11 mouse cellular contexts compared by ENCODE assay signal in the genomic region with DNA sequence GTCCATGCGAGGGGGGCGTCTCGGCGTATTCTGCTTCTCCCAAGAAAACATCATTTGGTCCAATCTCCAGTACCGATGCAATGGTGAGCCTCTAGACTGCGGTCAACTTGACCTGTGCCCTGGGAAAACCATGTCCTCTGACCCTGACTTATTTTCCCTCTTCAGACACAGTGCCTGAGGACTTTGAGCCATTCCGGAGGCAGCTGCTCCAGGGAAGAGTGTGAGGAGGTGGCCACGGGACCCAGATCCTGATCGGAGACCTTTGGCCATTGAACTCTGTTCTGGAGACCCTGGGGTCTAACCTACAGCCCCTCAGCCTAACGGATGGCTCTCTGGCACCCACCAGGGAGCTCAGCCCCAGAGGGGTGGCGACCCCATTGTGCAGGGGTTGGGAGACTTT. TPM values are rescaled to one million over a fixed set of nuclear protein-coding genes. Genes with fewer than 3 reads are reported as not detected.
A peak's percentile ranks its signal among the peaks of the same experiment; 100 is the strongest.
DNase-seq lines count a peak whose midpoint lies in the region; ATAC-seq and TF ChIP-seq lines count a peak whose summit lies in the region.
"Had no signal": no experiment of that assay in that cellular context is flagged by ENCODE, and none has a peak within 500 bp of the region (broad histone marks: within the 10 kb centered on the region; RNA-seq: fewer than 3 reads in every experiment).

No protein-coding gene starts in this region.

- H3K4me1 ChIP-seq in lung, embryonic 16.5 days (replicated peaks; ENCODE audit: control insufficient read depth, insufficient read depth, low read length): peaks cover 17% of the 10 kb centered on the region
- H3K4me1 ChIP-seq in lung, adult 2 months (ENCODE audit: control insufficient read depth, insufficient read depth, low read length): peaks cover 4% of the 10 kb centered on the region; the same call in 1 of the 2 replicates
- peaks cover 33% of the 10 kb centered on the region for H3K4me1 ChIP-seq in limb, embryonic 15.5 days

- peak overlapping the region; percentile 53 for H3K4me3 ChIP-seq in lung, embryonic 16.5 days (ENCODE audit: low read length)
- H3K4me3 ChIP-seq in lung, adult 2 months (replicated peaks; ENCODE audit: extremely low read depth, low read depth, low read length): no peak overlapping the region
- H3K4me3 ChIP-seq in limb, embryonic 15.5 days: peak overlapping the region; percentile 43; the same call in 1 of the 2 replicates

- DNase-seq in embryo, embryonic 10 days (ENCODE audit: low spot score): peak; percentile 54
- DNase-seq in embryo, embryonic 11 days: no peak
- no peak for DNase-seq in lung, adult 2 months
- no peak for DNase-seq in right cerebral cortex, postnatal 36 days (ENCODE audit: low spot score in 2 of 2)
- DNase-seq in Muller cell, postnatal 12 days (ENCODE audit: inconsistent ontology term): no peak
- DNase-seq: cerebellum, postnatal 14 days had no signal

- peak overlapping the region; percentile 65 for H3K27ac ChIP-seq in lung, embryonic 16.5 days (ENCODE audit: low read length)
- peak overlapping the region; percentile 78 for H3K27ac ChIP-seq in limb, embryonic 15.5 days
- H3K27ac ChIP-seq: macrophage had no signal

- no peaks in the 10 kb centered on the region for H3K27me3 ChIP-seq in lung, embryonic 16.5 days (ENCODE audit: control insufficient read depth, insufficient read depth, low read depth, low read length)
- H3K27me3 ChIP-seq in limb, embryonic 15.5 days: no peaks in the 10 kb centered on the region

- H3K9me3 ChIP-seq in lung, embryonic 16.5 days (ENCODE audit: control insufficient read depth, low read length): no peaks in the 10 kb centered on the region
- no peaks in the 10 kb centered on the region for H3K9me3 ChIP-seq in limb, embryonic 15.5 days

- peaks cover 4% of the 10 kb centered on the region; the same call in 1 of the 2 replicates for H3K36me3 ChIP-seq in lung, embryonic 16.5 days (ENCODE audit: control insufficient read depth, insufficient read depth, low read length)
- peaks cover 34% of the 10 kb centered on the region for H3K36me3 ChIP-seq in limb, embryonic 15.5 days

- no peak for TF ChIP-seq POLR2A in lung, adult 2 months (IDR thresholded peaks at IDR 0.05; ENCODE audit: borderline replicate concordance, extremely low read depth, low read depth, low read length)

- TF ChIP-seq CTCF in lung, adult 2 months (IDR thresholded peaks at IDR 0.05; ENCODE audit: insufficient read depth, low read length): no peak

- H3K4me2 ChIP-seq in lung, embryonic 16.5 days (ENCODE audit: low read depth, low read length): peak overlapping the region; percentile 83
- H3K4me2 ChIP-seq in limb, embryonic 15.5 days: peak overlapping the region; percentile 64

- ATAC-seq in lung, embryonic 16.5 days (ENCODE audit: low read depth): no peak
- no peak for ATAC-seq in limb, embryonic 15.5 days (ENCODE audit: insufficient number of reproducible peaks, low FRiP score, low TSS enrichment, low read depth)
- no peak for ATAC-seq in granulocyte monocyte progenitor cell, adult 5-6 weeks (replicated peaks; ENCODE audit: poor library complexity, severe bottlenecking)

- peak overlapping the region; percentile 68 for H3K9ac ChIP-seq in lung, embryonic 16.5 days (ENCODE audit: low read length)
- peak overlapping the region; percentile 14; the same call in 1 of the 2 replicates for H3K9ac ChIP-seq in limb, embryonic 15.5 days

- WGBS in lung, embryonic 16.5 days: 27% methylated on average over 11 of the region's 11 CpGs
- 59% methylated on average over 11 of the region's 11 CpGs for WGBS in lung, adult 2 months
- WGBS in limb, embryonic 15.5 days: 33% methylated on average over 11 of the region's 11 CpGs

RNA-seq across cellular contexts. Expression of gene Mtx1, which starts 0.5 kb away (rescaled TPM):
- 174 and 188 TPM in 2 replicates for polyA plus RNA-seq in lung, embryonic 16.5 days (2015; fragmentation: Nextera tagmentation; extraction: Ambion mirVana)
- polyA plus RNA-seq in lung, adult 2 months (2012; rRNA removed): 107 and 110 TPM in 2 replicates
- 156 and 180 TPM in 2 replicates for polyA plus RNA-seq in limb, embryonic 15.5 days (2015; fragmentation: Nextera tagmentation; extraction: Ambion mirVana)
- total RNA-seq in granulocyte monocyte progenitor cell, adult 5-6 weeks (2014; fragmentation: Nextera tagmentation): 78.6 and 102 TPM in 2 replicates
- 76.4 and 114 TPM in 2 replicates for total RNA-seq in granulocyte monocyte progenitor cell, adult 5-6 weeks (2017)

RNA-seq across cellular contexts. Expression of gene Muc1, which starts 2.5 kb away (rescaled TPM):
- polyA plus RNA-seq in lung, embryonic 16.5 days (2015; fragmentation: Nextera tagmentation; extraction: Ambion mirVana): 151 and 162 TPM in 2 replicates
- 294 and 354 TPM in 2 replicates for polyA plus RNA-seq in lung, adult 2 months (2012; rRNA removed)
- 0.64 and 0.68 TPM in 2 replicates for polyA plus RNA-seq in limb, embryonic 15.5 days (2015; fragmentation: Nextera tagmentation; extraction: Ambion mirVana)
- not detected in 2 replicates for total RNA-seq in granulocyte monocyte progenitor cell, adult 5-6 weeks (2014; fragmentation: Nextera tagmentation)
- 0.04 TPM in 1 of 2 replicates, not detected in the other for total RNA-seq in granulocyte monocyte progenitor cell, adult 5-6 weeks (2017)
- polyA plus RNA-seq: macrophage had no signal

RNA-seq across cellular contexts. Expression of gene Thbs3, which starts 11.4 kb away (rescaled TPM):
- 57.7 and 65.4 TPM in 2 replicates for polyA plus RNA-seq in lung, embryonic 16.5 days (2015; fragmentation: Nextera tagmentation; extraction: Ambion mirVana)
- polyA plus RNA-seq in lung, adult 2 months (2012; rRNA removed): 134 and 139 TPM in 2 replicates
- 94.0 and 116 TPM in 2 replicates for polyA plus RNA-seq in limb, embryonic 15.5 days (2015; fragmentation: Nextera tagmentation; extraction: Ambion mirVana)
- total RNA-seq in granulocyte monocyte progenitor cell, adult 5-6 weeks (2014; fragmentation: Nextera tagmentation): not detected in 2 replicates
- 0.13 TPM in 1 of 2 replicates, not detected in the other for total RNA-seq in granulocyte monocyte progenitor cell, adult 5-6 weeks (2017)
- total RNA-seq: hematopoietic stem cell, adult 5-6 weeks had no signal

RNA-seq across cellular contexts. Expression of gene Krtcap2, which starts 19.4 kb away (rescaled TPM):
- polyA plus RNA-seq in lung, embryonic 16.5 days (2015; fragmentation: Nextera tagmentation; extraction: Ambion mirVana): 304 and 314 TPM in 2 replicates
- polyA plus RNA-seq in lung, adult 2 months (2012; rRNA removed): 189 and 252 TPM in 2 replicates
- 307 and 334 TPM in 2 replicates for polyA plus RNA-seq in limb, embryonic 15.5 days (2015; fragmentation: Nextera tagmentation; extraction: Ambion mirVana)
- 312 and 315 TPM in 2 replicates for total RNA-seq in granulocyte monocyte progenitor cell, adult 5-6 weeks (2014; fragmentation: Nextera tagmentation)
- total RNA-seq in granulocyte monocyte progenitor cell, adult 5-6 weeks (2017): 376 and 384 TPM in 2 replicates

RNA-seq across cellular contexts. Expression of gene Trim46, which starts 19.7 kb away (rescaled TPM):
- 7.2 and 7.7 TPM in 2 replicates for polyA plus RNA-seq in lung, embryonic 16.5 days (2015; fragmentation: Nextera tagmentation; extraction: Ambion mirVana)
- 11.0 and 11.8 TPM in 2 replicates for polyA plus RNA-seq in lung, adult 2 months (2012; rRNA removed)
- polyA plus RNA-seq in limb, embryonic 15.5 days (2015; fragmentation: Nextera tagmentation; extraction: Ambion mirVana): 4.0 and 4.7 TPM in 2 replicates
- total RNA-seq in granulocyte monocyte progenitor cell, adult 5-6 weeks (2014; fragmentation: Nextera tagmentation): 3.7 and 6.0 TPM in 2 replicates
- 0.52 and 2.8 TPM in 2 replicates for total RNA-seq in granulocyte monocyte progenitor cell, adult 5-6 weeks (2017)
- polyA plus RNA-seq: macrophage had no signal

Comparison
In these comparisons a context has a peak if more than half of its experiments do, and no peak if none do; other contexts are left out.
1. RNA of gene Muc1, which starts 2.5 kb away (polyA plus RNA-seq): 294 to 354 TPM in lung, adult 2 months and 151 to 162 TPM in lung, embryonic 16.5 days; 0.64 to 0.68 TPM in limb, embryonic 15.5 days; every median in the first group is over 10 times any median in the second.